Mouse (Mus musculus): ENCODE results near the gene Spg11. TPM values are rescaled to one million over a fixed set of nuclear protein-coding genes. Genes with fewer than 3 reads are reported as not detected.
"Not testable (repeated sequence)": the region's sequence is repeated elsewhere in the genome, so short reads cannot be mapped to it uniquely, and the experiment has no call there.

Spg11 gene
- polyA plus RNA-seq, 1 experiment from 2014 or later: 23.6 TPM

GRCm38 (mm10) chr2:122127635-122128034 lies 9.4 kb upstream of the Spg11 start:
- 87% methylated on average over 4 of the region's 4 CpGs for WGBS (ENCODE audit: missing documents)
- no peak overlapping the region for H3K4me3 ChIP-seq (ENCODE audit: inconsistent target)
- H3K36me3 ChIP-seq (ENCODE audit: inconsistent target): no peaks in the 10 kb centered on the region
- no peaks in the 10 kb centered on the region for H3K79me2 ChIP-seq (ENCODE audit: inconsistent target)
- no peak overlapping the region for H3K27ac ChIP-seq

GRCm38 (mm10) chr2:122126765-122127347 lies 8.7 kb upstream of the Spg11 start:
- H3K79me2 ChIP-seq (ENCODE audit: inconsistent target): no peaks in the 10 kb centered on the region
- no peak overlapping the region for H3K4me3 ChIP-seq (ENCODE audit: inconsistent target)
- 0 out of 2 replicates have a peak overlapping the region, but pooled peaks have one; percentile 2 for H3K27ac ChIP-seq
- 7% methylated on average over 5 of the region's 5 CpGs for WGBS (ENCODE audit: missing documents)
- H3K36me3 ChIP-seq (ENCODE audit: inconsistent target): no peaks in the 10 kb centered on the region

- 41% methylated on average over 12 of the region's 12 CpGs for WGBS (ENCODE audit: missing documents)
- Histone ChIP-seq H3K36me3 (ENCODE audit: inconsistent target) (no peaks in the 10 kb centered on the region), H3K4me3 (ENCODE audit: inconsistent target) (no peak overlapping the region), H3K27ac (no peak overlapping the region), H3K79me2 (ENCODE audit: inconsistent target) (no peaks in the 10 kb centered on the region)
Observed at GRCm38 (mm10) chr2:122125680-122126572, 7.7 kb upstream of the Spg11 start.

- H3K79me2 ChIP-seq (ENCODE audit: inconsistent target): peaks cover 59% of the 10 kb centered on the region
- peak overlapping the region; percentile 85 for H3K4me3 ChIP-seq (ENCODE audit: inconsistent target)
- H3K27ac ChIP-seq: peak overlapping the region; percentile 81
- peaks cover 21% of the 10 kb centered on the region for H3K36me3 ChIP-seq (ENCODE audit: inconsistent target)
- WGBS (ENCODE audit: missing documents): 95% methylated on average over 2 of the region's 2 CpGs
Observed at GRCm38 (mm10) chr2:122116888-122117287, 1.3 kb downstream of the Spg11 start.

GRCm38 (mm10) chr2:122109714-122110113 lies 8.5 kb downstream of the Spg11 start:
- Histone ChIP-seq H3K4me3 (ENCODE audit: inconsistent target) (no peak overlapping the region), H3K79me2 (ENCODE audit: inconsistent target) (peaks cover 88% of the 10 kb centered on the region), H3K36me3 (ENCODE audit: inconsistent target) (peaks cover 62% of the 10 kb centered on the region), H3K27ac (peak overlapping the region; percentile 55)
- 45% methylated on average over 4 of the region's 4 CpGs for WGBS (ENCODE audit: missing documents)

- Histone ChIP-seq H3K36me3 (ENCODE audit: inconsistent target) (peaks cover 60% of the 10 kb centered on the region), H3K27ac (no peak overlapping the region), H3K4me3 (ENCODE audit: inconsistent target) (no peak overlapping the region), H3K79me2 (ENCODE audit: inconsistent target) (peaks cover 76% of the 10 kb centered on the region)
- 98% methylated on average over 14 of the region's 14 CpGs for WGBS (ENCODE audit: missing documents)
Observed at GRCm38 (mm10) chr2:122108101-122108500, 10.1 kb downstream of the Spg11 start.

- Histone ChIP-seq H3K4me3 (ENCODE audit: inconsistent target) (no peak overlapping the region), H3K27ac (no peak overlapping the region), H3K36me3 (ENCODE audit: inconsistent target) (peaks cover 81% of the 10 kb centered on the region), H3K79me2 (ENCODE audit: inconsistent target) (peaks cover 23% of the 10 kb centered on the region; the same call in 1 of the 2 replicates)
Observed at GRCm38 (mm10) chr2:122102070-122102469, 16.1 kb downstream of the Spg11 start.

GRCm38 (mm10) chr2:122097686-122098085 lies 20.5 kb downstream of the Spg11 start:
- H3K4me3 ChIP-seq (ENCODE audit: inconsistent target); H3K27ac ChIP-seq; H3K79me2 ChIP-seq (ENCODE audit: inconsistent target): not testable (repeated sequence)
- WGBS (ENCODE audit: missing documents): 92% methylated on average over 5 of the region's 5 CpGs
- H3K36me3 ChIP-seq (ENCODE audit: inconsistent target): peaks cover 92% of the 10 kb centered on the region

GRCm38 (mm10) chr2:122093844-122094243 lies 24.3 kb downstream of the Spg11 start:
- Histone ChIP-seq H3K4me3 (ENCODE audit: inconsistent target) (no peak overlapping the region), H3K79me2 (ENCODE audit: inconsistent target) (no peaks in the 10 kb centered on the region), H3K36me3 (ENCODE audit: inconsistent target) (peaks cover 90% of the 10 kb centered on the region), H3K27ac (no peak overlapping the region)
- 98% methylated on average over 4 of the region's 4 CpGs for WGBS (ENCODE audit: missing documents)

GRCm38 (mm10) chr2:122086446-122086845 lies 31.7 kb downstream of the Spg11 start:
- 95% methylated on average over 4 of the region's 4 CpGs for WGBS (ENCODE audit: missing documents)
- Histone ChIP-seq H3K4me3 (ENCODE audit: inconsistent target) (no peak overlapping the region), H3K36me3 (ENCODE audit: inconsistent target) (peaks cover 90% of the 10 kb centered on the region), H3K79me2 (ENCODE audit: inconsistent target) (no peaks in the 10 kb centered on the region), H3K27ac (no peak overlapping the region)

- H3K4me3 ChIP-seq (ENCODE audit: inconsistent target): no peak overlapping the region
- no peaks in the 10 kb centered on the region for H3K79me2 ChIP-seq (ENCODE audit: inconsistent target)
- WGBS (ENCODE audit: missing documents): 97% methylated on average over 7 of the region's 7 CpGs
- H3K27ac ChIP-seq: no peak overlapping the region
- H3K36me3 ChIP-seq (ENCODE audit: inconsistent target): peaks cover 88% of the 10 kb centered on the region
Observed at GRCm38 (mm10) chr2:122081728-122082456, 36.3 kb downstream of the Spg11 start.

- Histone ChIP-seq H3K79me2 (ENCODE audit: inconsistent target) (no peaks in the 10 kb centered on the region), H3K27ac (no peak overlapping the region), H3K36me3 (ENCODE audit: inconsistent target) (peaks cover 63% of the 10 kb centered on the region), H3K4me3 (ENCODE audit: inconsistent target) (no peak overlapping the region)
- 25% methylated on average over 5 of the region's 5 CpGs for WGBS (ENCODE audit: missing documents)
Observed at GRCm38 (mm10) chr2:122069922-122070321, 48.3 kb downstream of the Spg11 start.

GRCm38 (mm10) chr2:122069144-122069912 lies 48.9 kb downstream of the Spg11 start:
- H3K4me3 ChIP-seq (ENCODE audit: inconsistent target): no peak overlapping the region
- 85% methylated on average over 6 of the region's 6 CpGs for WGBS (ENCODE audit: missing documents)
- H3K79me2 ChIP-seq (ENCODE audit: inconsistent target): no peaks in the 10 kb centered on the region
- H3K36me3 ChIP-seq (ENCODE audit: inconsistent target): peaks cover 63% of the 10 kb centered on the region
- H3K27ac ChIP-seq: no peak overlapping the region

- peaks cover 65% of the 10 kb centered on the region for H3K36me3 ChIP-seq (ENCODE audit: inconsistent target)
- H3K27ac ChIP-seq: no peak overlapping the region
- no peak overlapping the region for H3K4me3 ChIP-seq (ENCODE audit: inconsistent target)
- no peaks in the 10 kb centered on the region; the same call in 1 of the 2 replicates for H3K79me2 ChIP-seq (ENCODE audit: inconsistent target)
- WGBS (ENCODE audit: missing documents): 91% methylated on average over 7 of the region's 8 CpGs
Observed at GRCm38 (mm10) chr2:122066241-122066640, 51.9 kb downstream of the Spg11 start.

Measured in macrophage (primary cell).